Mouse (Mus musculus): ENCODE measurements around the gene Olfr631. TPM values are rescaled to one million over a fixed set of nuclear protein-coding genes. Genes with fewer than 3 reads are reported as not detected.

Gene Olfr631
- polyA plus RNA-seq, 1 experiment: not detected

Other genes starting within 250 kb of the Olfr631 start
- gene Olfr625-ps1, start 246.1 kb upstream of the Olfr631 start, polyA plus RNA-seq (2012; ENCODE audit: insufficient read depth, insufficient read length, missing spikeins): not detected in 2 replicates
- gene Olfr243, start 214.2 kb upstream of the Olfr631 start, polyA plus RNA-seq (2012; ENCODE audit: insufficient read depth, insufficient read length, missing spikeins): not detected in 2 replicates
- gene Olfr628, start 198.5 kb upstream of the Olfr631 start, polyA plus RNA-seq (2012; ENCODE audit: insufficient read depth, insufficient read length, missing spikeins): not detected in 2 replicates
- gene Olfr629, start 183.9 kb upstream of the Olfr631 start, polyA plus RNA-seq (2012; ENCODE audit: insufficient read depth, insufficient read length, missing spikeins): not detected in 2 replicates
- not detected in 2 replicates for gene Olfr630, start 171.5 kb upstream of the Olfr631 start, polyA plus RNA-seq (2012; ENCODE audit: insufficient read depth, insufficient read length, missing spikeins)
- not detected in 2 replicates for gene Olfr69, start 157.2 kb upstream of the Olfr631 start, polyA plus RNA-seq (2012; ENCODE audit: insufficient read depth, insufficient read length, missing spikeins)
- not detected in 2 replicates for gene Olfr68, start 149.1 kb upstream of the Olfr631 start, polyA plus RNA-seq (2012; ENCODE audit: insufficient read depth, insufficient read length, missing spikeins)
- not detected in 2 replicates for gene Olfr67, start 137.0 kb upstream of the Olfr631 start, polyA plus RNA-seq (2012; ENCODE audit: insufficient read depth, insufficient read length, missing spikeins)
- 87.6 and 749 TPM in 2 replicates for gene Hbb-bt, start 114.8 kb upstream of the Olfr631 start, polyA plus RNA-seq (2012; ENCODE audit: insufficient read depth, insufficient read length, missing spikeins)
- 880 and 4,613 TPM in 2 replicates for gene Hbb-bs, start 100.7 kb upstream of the Olfr631 start, polyA plus RNA-seq (2012; ENCODE audit: insufficient read depth, insufficient read length, missing spikeins)
- not detected in 2 replicates for gene Hbb-bh2, start 88.3 kb upstream of the Olfr631 start, polyA plus RNA-seq (2012; ENCODE audit: insufficient read depth, insufficient read length, missing spikeins)
- gene Hbb-bh1, start 85.7 kb upstream of the Olfr631 start, polyA plus RNA-seq (2012; ENCODE audit: insufficient read depth, insufficient read length, missing spikeins): not detected in 2 replicates
- not detected in 2 replicates for gene Hbb-y, start 75.6 kb upstream of the Olfr631 start, polyA plus RNA-seq (2012; ENCODE audit: insufficient read depth, insufficient read length, missing spikeins)
- gene Olfr66, start 42.6 kb upstream of the Olfr631 start, polyA plus RNA-seq (2012; ENCODE audit: insufficient read depth, insufficient read length, missing spikeins): not detected in 2 replicates
- not detected in 2 replicates for gene Olfr64, start 34.3 kb upstream of the Olfr631 start, polyA plus RNA-seq (2012; ENCODE audit: insufficient read depth, insufficient read length, missing spikeins)
- not detected in 2 replicates for gene Olfr65, start 25.3 kb upstream of the Olfr631 start, polyA plus RNA-seq (2012; ENCODE audit: insufficient read depth, insufficient read length, missing spikeins)
- gene Olfr632, start 5.5 kb downstream of the Olfr631 start, polyA plus RNA-seq (2012; ENCODE audit: insufficient read depth, insufficient read length, missing spikeins): not detected in 2 replicates
- not detected in 2 replicates for gene Olfr633, start 15.6 kb downstream of the Olfr631 start, polyA plus RNA-seq (2012; ENCODE audit: insufficient read depth, insufficient read length, missing spikeins)
- gene Olfr635, start 42.3 kb downstream of the Olfr631 start, polyA plus RNA-seq (2012; ENCODE audit: insufficient read depth, insufficient read length, missing spikeins): not detected in 2 replicates
- not detected in 2 replicates for gene Olfr638, start 69.9 kb downstream of the Olfr631 start, polyA plus RNA-seq (2012; ENCODE audit: insufficient read depth, insufficient read length, missing spikeins)
- gene Olfr639, start 88.5 kb downstream of the Olfr631 start, polyA plus RNA-seq (2012; ENCODE audit: insufficient read depth, insufficient read length, missing spikeins): not detected in 2 replicates
- not detected in 2 replicates for gene Olfr640, start 96.7 kb downstream of the Olfr631 start, polyA plus RNA-seq (2012; ENCODE audit: insufficient read depth, insufficient read length, missing spikeins)
- gene Olfr641, start 106.6 kb downstream of the Olfr631 start, polyA plus RNA-seq (2012; ENCODE audit: insufficient read depth, insufficient read length, missing spikeins): not detected in 2 replicates
- gene Olfr642, start 123.8 kb downstream of the Olfr631 start, polyA plus RNA-seq (2012; ENCODE audit: insufficient read depth, insufficient read length, missing spikeins): not detected in 2 replicates
- gene 4930516K23Rik, start 132.6 kb downstream of the Olfr631 start, polyA plus RNA-seq (2012; ENCODE audit: insufficient read depth, insufficient read length, missing spikeins): not detected in 2 replicates
- not detected in 2 replicates for gene Olfr644, start 143.0 kb downstream of the Olfr631 start, polyA plus RNA-seq (2012; ENCODE audit: insufficient read depth, insufficient read length, missing spikeins)
- gene Olfr645, start 156.6 kb downstream of the Olfr631 start, polyA plus RNA-seq (2012; ENCODE audit: insufficient read depth, insufficient read length, missing spikeins): not detected in 2 replicates
- not detected in 2 replicates for gene Olfr646, start 176.0 kb downstream of the Olfr631 start, polyA plus RNA-seq (2012; ENCODE audit: insufficient read depth, insufficient read length, missing spikeins)
- gene Ubqln5, start 201.0 kb downstream of the Olfr631 start, polyA plus RNA-seq (2012; ENCODE audit: insufficient read depth, insufficient read length, missing spikeins): not detected in 2 replicates
- not detected in 2 replicates for gene Olfr643, start 208.6 kb downstream of the Olfr631 start, polyA plus RNA-seq (2012; ENCODE audit: insufficient read depth, insufficient read length, missing spikeins)
- gene Ubqln3, start 214.5 kb downstream of the Olfr631 start, polyA plus RNA-seq (2012; ENCODE audit: insufficient read depth, insufficient read length, missing spikeins): not detected in 2 replicates
- gene Ubqlnl, start 221.7 kb downstream of the Olfr631 start, polyA plus RNA-seq (2012; ENCODE audit: insufficient read depth, insufficient read length, missing spikeins): not detected in 2 replicates
- gene Olfm5, start 236.0 kb downstream of the Olfr631 start, polyA plus RNA-seq (2012; ENCODE audit: insufficient read depth, insufficient read length, missing spikeins): not detected in 2 replicates